Mouse (Mus musculus): Measurements from ENCODE around the gene BC052040. TPM values are rescaled to one million over a fixed set of nuclear protein-coding genes. Genes with fewer than 3 reads are reported as not detected.
A peak's percentile ranks its signal among the peaks of the same experiment; 100 is the strongest.

Gene BC052040
- total and polyA plus RNA-seq, 3 experiments, result 2.1 to 2.8 (median 2.3) TPM

DNA sequence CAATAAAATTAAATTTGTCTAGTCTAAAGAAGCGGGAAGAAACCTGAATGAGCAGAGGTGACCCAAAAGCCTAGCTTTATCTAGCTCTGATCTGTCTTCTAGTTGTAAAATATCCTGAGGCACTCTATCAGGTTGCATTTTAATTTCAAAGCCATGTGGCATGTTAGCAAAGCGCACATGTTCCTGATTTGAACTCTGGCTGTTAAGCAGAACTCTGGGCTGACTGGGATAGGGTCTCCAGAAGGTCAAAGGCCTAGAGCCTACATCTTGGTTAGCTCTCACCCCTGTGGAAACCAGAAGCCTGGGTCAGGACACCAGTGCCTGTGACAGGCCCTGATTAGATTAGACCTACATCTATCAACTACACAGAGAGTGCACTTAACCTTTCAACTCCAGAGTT lies 156.4 kb downstream of the BC052040 start:
- TF ChIP-seq CTCF (IDR thresholded peaks at IDR 0.05) (no peak), EP300 (IDR thresholded peaks at IDR 0.05; ENCODE audit: insufficient read depth, low read depth, low read length) (no peak), POLR2A (IDR thresholded peaks at IDR 0.05; ENCODE audit: insufficient read depth, low read depth, low read length) (no peak)
- H3K79me2 ChIP-seq (replicated peaks; ENCODE audit: control insufficient read depth, insufficient read depth, low read length), result no peaks in the 10 kb centered on the region
- H3K27me3 ChIP-seq (ENCODE audit: control insufficient read depth, insufficient read depth, low read length), result no peaks in the 10 kb centered on the region
- no peaks in the 10 kb centered on the region for H3K36me3 ChIP-seq (ENCODE audit: control insufficient read depth, insufficient read depth, low read length)
- DNase-seq, result no peak
- H3K4me1 ChIP-seq (ENCODE audit: control insufficient read depth, insufficient read depth, low read length), result no peaks in the 10 kb centered on the region
- WGBS, result 97% methylated on average over 2 of the region's 2 CpGs
- H3K9ac ChIP-seq (ENCODE audit: low read depth, low read length), result no peak overlapping the region
- H3K4me3 ChIP-seq, result no peak overlapping the region
- intact Hi-C loops (cut with DNase I), result no loop called here
- H3K27ac ChIP-seq, result no peak overlapping the region

DNA sequence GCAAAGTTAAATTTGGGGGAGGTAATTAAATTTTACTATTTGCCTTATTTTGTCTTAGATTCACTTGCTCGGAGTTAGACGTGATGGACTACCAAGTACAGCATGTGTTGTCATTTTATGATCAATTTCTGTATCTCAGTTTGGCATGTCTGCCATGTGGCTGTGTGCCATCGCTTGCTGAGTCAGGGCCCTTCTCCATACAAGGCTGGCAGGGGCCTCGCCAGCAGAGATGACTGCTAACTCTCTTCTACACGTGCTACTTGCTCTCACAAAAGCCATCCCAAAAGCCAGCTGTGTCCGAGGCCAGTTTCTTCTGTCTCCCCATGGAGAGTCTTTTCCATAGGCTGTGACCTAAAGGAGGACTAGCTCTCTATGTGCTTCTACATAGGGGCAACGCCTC lies 160.5 kb downstream of the BC052040 start:
- Histone ChIP-seq H3K9ac (ENCODE audit: low read depth, low read length) (no peak overlapping the region), H3K36me3 (ENCODE audit: control insufficient read depth, insufficient read depth, low read length) (no peaks in the 10 kb centered on the region), H3K27me3 (ENCODE audit: control insufficient read depth, insufficient read depth, low read length) (no peaks in the 10 kb centered on the region), H3K4me3 (no peak overlapping the region), H3K27ac (no peak overlapping the region), H3K79me2 (replicated peaks; ENCODE audit: control insufficient read depth, insufficient read depth, low read length) (no peaks in the 10 kb centered on the region), H3K4me1 (ENCODE audit: control insufficient read depth, insufficient read depth, low read length) (no peaks in the 10 kb centered on the region)
- 89% methylated on average over 7 of the region's 7 CpGs for WGBS
- TF ChIP-seq EP300 (IDR thresholded peaks at IDR 0.05; ENCODE audit: insufficient read depth, low read depth, low read length), result no peak
- intact Hi-C loops (cut with DNase I), result no loop called here
- no peak for DNase-seq

DNA sequence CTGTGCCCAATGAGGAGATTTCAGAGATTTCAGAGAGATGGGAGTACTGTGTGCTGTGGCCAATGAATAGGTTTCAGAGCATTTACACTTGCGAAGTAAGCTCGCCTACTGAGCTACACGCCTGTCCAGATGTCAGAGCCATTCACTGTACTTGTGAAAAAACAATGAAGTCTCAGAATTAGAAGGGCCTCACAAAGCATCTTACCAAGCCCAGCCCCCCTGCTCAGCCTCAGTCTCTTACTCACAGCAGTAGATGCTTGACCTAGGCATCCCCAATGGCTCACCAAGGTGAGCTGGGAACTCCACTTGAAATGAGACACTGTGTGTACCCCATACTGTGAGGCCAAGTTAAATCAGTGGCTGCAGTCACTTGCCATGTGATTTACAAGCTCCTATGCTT lies 166.1 kb downstream of the BC052040 start:
- WGBS, result 93% methylated on average over 3 of the region's 3 CpGs
- H3K4me3 ChIP-seq, result no peak overlapping the region
- H3K79me2 ChIP-seq (replicated peaks; ENCODE audit: control insufficient read depth, insufficient read depth, low read length), result no peaks in the 10 kb centered on the region
- no peak overlapping the region for H3K9ac ChIP-seq (ENCODE audit: low read depth, low read length)
- no peaks in the 10 kb centered on the region for H3K27me3 ChIP-seq (ENCODE audit: control insufficient read depth, insufficient read depth, low read length)
- H3K36me3 ChIP-seq (ENCODE audit: control insufficient read depth, insufficient read depth, low read length), result no peaks in the 10 kb centered on the region
- H3K27ac ChIP-seq, result no peak overlapping the region
- no peaks in the 10 kb centered on the region for H3K4me1 ChIP-seq (ENCODE audit: control insufficient read depth, insufficient read depth, low read length)
- no peak for DNase-seq
- intact Hi-C loops (cut with DNase I), result no loop called here
- TF ChIP-seq POLR2A (IDR thresholded peaks at IDR 0.05; ENCODE audit: insufficient read depth, low read depth, low read length) (no peak), CTCF (IDR thresholded peaks at IDR 0.05) (no peak)

DNA sequence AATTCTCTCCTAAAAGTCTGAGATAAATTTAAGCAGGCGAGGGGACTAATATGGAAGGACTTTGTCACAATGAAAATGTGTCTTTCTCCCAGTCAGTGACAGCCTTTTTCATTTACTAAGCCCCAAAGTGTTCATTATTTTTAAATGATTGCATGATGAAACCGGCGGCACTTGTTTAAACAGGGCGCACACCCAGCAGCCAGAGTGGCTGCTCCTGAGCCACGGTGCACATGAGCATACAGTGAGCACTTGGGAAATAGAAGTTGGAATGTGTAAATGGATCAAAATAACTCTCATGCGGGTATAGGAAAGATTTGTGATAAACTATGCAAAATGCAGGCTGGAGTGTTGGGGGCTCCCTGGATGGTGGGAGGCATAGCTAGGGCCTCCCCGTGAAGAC lies 169.7 kb downstream of the BC052040 start:
- H3K79me2 ChIP-seq (replicated peaks; ENCODE audit: control insufficient read depth, insufficient read depth, low read length), result no peaks in the 10 kb centered on the region
- WGBS, result 91% methylated on average over 7 of the region's 7 CpGs
- no peak overlapping the region for H3K9ac ChIP-seq (ENCODE audit: low read depth, low read length)
- no peak for DNase-seq
- intact Hi-C loops (cut with DNase I), result no loop called here
- no peaks in the 10 kb centered on the region for H3K4me1 ChIP-seq (ENCODE audit: control insufficient read depth, insufficient read depth, low read length)
- no peaks in the 10 kb centered on the region for H3K27me3 ChIP-seq (ENCODE audit: control insufficient read depth, insufficient read depth, low read length)
- H3K36me3 ChIP-seq (ENCODE audit: control insufficient read depth, insufficient read depth, low read length), result no peaks in the 10 kb centered on the region
- TF ChIP-seq POLR2A (IDR thresholded peaks at IDR 0.05; ENCODE audit: insufficient read depth, low read depth, low read length) (no peak), EP300 (IDR thresholded peaks at IDR 0.05; ENCODE audit: insufficient read depth, low read depth, low read length) (no peak), CTCF (IDR thresholded peaks at IDR 0.05) (no peak)
- H3K4me3 ChIP-seq, result no peak overlapping the region
- H3K27ac ChIP-seq, result no peak overlapping the region

DNA sequence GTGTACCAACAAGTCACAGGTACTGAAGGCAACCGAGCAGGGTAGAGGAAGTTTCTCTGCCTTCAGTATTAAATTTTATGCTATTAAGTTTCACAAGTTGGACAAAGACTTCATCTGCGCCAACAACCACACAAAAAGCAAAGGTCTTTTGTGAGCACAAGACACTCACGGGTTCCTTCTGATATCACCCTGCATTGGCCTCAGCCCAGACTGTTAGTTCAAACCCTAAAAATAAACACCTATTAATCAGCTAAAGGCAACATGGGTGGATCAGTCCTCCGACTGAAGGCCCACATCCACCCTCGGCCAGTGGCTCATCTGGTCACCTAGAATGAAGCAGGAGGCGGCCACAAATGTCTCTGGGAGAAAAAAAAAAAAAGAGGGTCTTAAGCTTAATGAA lies 176.2 kb downstream of the BC052040 start:
- no peak overlapping the region for H3K4me3 ChIP-seq
- H3K36me3 ChIP-seq (ENCODE audit: control insufficient read depth, insufficient read depth, low read length), result no peaks in the 10 kb centered on the region
- TF ChIP-seq CTCF (IDR thresholded peaks at IDR 0.05) (no peak), EP300 (IDR thresholded peaks at IDR 0.05; ENCODE audit: insufficient read depth, low read depth, low read length) (no peak), POLR2A (IDR thresholded peaks at IDR 0.05; ENCODE audit: insufficient read depth, low read depth, low read length) (no peak)
- no peaks in the 10 kb centered on the region for H3K27me3 ChIP-seq (ENCODE audit: control insufficient read depth, insufficient read depth, low read length)
- 39% methylated on average over 6 of the region's 6 CpGs for WGBS
- no peaks in the 10 kb centered on the region for H3K79me2 ChIP-seq (replicated peaks; ENCODE audit: control insufficient read depth, insufficient read depth, low read length)
- peak in 1 of 2 experiments; percentile 29 for DNase-seq
- intact Hi-C loops (cut with DNase I), result no loop called here
- H3K4me1 ChIP-seq (ENCODE audit: control insufficient read depth, insufficient read depth, low read length), result peaks cover 2% of the 10 kb centered on the region; the same call in 1 of the 2 replicates
- peak overlapping the region; percentile 61 for H3K27ac ChIP-seq
- H3K9ac ChIP-seq (ENCODE audit: low read depth, low read length), result no peak overlapping the region

DNA sequence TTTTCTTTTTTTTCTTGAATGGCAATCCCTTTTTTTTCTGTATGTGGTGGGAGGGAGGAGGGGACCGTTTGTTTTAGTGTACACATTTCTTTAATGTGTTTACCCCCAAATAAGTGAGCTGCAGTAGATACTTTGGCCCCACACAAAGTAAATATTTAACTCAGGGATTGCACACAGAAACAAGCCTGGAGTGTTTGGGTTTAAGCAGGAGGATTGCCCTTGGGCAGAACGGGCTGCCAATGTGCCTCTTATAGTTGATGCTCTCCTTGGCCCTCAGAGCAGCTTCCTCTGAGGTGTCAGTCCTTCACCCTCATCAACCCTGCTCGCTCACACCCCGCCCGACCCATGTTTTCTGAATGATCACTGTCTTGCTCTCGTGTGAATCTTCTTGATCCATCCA lies 177.0 kb downstream of the BC052040 start:
- intact Hi-C loops (cut with DNase I), result no loop called here
- no peak for DNase-seq
- Histone ChIP-seq H3K79me2 (replicated peaks; ENCODE audit: control insufficient read depth, insufficient read depth, low read length) (no peaks in the 10 kb centered on the region), H3K27ac (no peak overlapping the region; the same call in 1 of the 2 replicates), H3K4me3 (no peak overlapping the region), H3K36me3 (ENCODE audit: control insufficient read depth, insufficient read depth, low read length) (no peaks in the 10 kb centered on the region), H3K9ac (ENCODE audit: low read depth, low read length) (no peak overlapping the region), H3K27me3 (ENCODE audit: control insufficient read depth, insufficient read depth, low read length) (no peaks in the 10 kb centered on the region), H3K4me1 (ENCODE audit: control insufficient read depth, insufficient read depth, low read length) (peaks cover 2% of the 10 kb centered on the region; the same call in 1 of the 2 replicates)
- no peak for TF ChIP-seq CTCF (IDR thresholded peaks at IDR 0.05)
- TF ChIP-seq EP300 (IDR thresholded peaks at IDR 0.05; ENCODE audit: insufficient read depth, low read depth, low read length), result no peak
- TF ChIP-seq POLR2A (IDR thresholded peaks at IDR 0.05; ENCODE audit: insufficient read depth, low read depth, low read length), result no peak
- WGBS, result 92% methylated on average over 6 of the region's 6 CpGs

Data from heart, adult 2 months (tissue).